Mouse (Mus musculus) hindbrain, embryonic 10.5 days (tissue): ENCODE measurements around the gene Btg1-ps2. TPM values are rescaled to one million over a fixed set of nuclear protein-coding genes. Genes with fewer than 3 reads are reported as not detected.
"Not testable (repeated sequence)": the region's sequence is repeated elsewhere in the genome, so short reads cannot be mapped to it uniquely, and the experiment has no call there.

Experiments used
- DNase-seq: peaks from one replicate; pipeline ENCODE4 v3.0.0-alpha.2; 2017; ENCODE audit warnings: low spot score
- H3K27ac ChIP-seq: fragments of 300-500 bp; sonication (generic); 2 replicates; pipeline ENCODE4 v1.5.1; 2016; ENCODE audit warnings: mild to moderate bottlenecking, moderate library complexity
- H3K27me3 ChIP-seq: fragments of 300-500 bp; sonication (generic); 2 replicates; pipeline ENCODE4 v1.6.1; 2016; ENCODE audit warnings: mild to moderate bottlenecking; ENCODE audit not compliant: poor library complexity, insufficient read depth, severe bottlenecking
- H3K36me3 ChIP-seq: fragments of 300-500 bp; sonication (generic); 2 replicates; pipeline ENCODE4 v1.6.1; 2016; ENCODE audit warnings: mild to moderate bottlenecking, moderate library complexity
- H3K4me1 ChIP-seq: fragments of 300-500 bp; sonication (generic); replicated peaks from 2 replicates; pipeline ENCODE4 v1.6.1; 2016; ENCODE audit warnings: mild to moderate bottlenecking
- H3K4me3 ChIP-seq: fragments of 300-500 bp; sonication (generic); 2 replicates; pipeline ENCODE4 v1.5.1; 2016; ENCODE audit warnings: mild to moderate bottlenecking, moderate library complexity
- H3K9me3 ChIP-seq: fragments of 300-500 bp; sonication (generic); 2 replicates; pipeline ENCODE4 v1.6.1; 2016; ENCODE audit warnings: mild to moderate bottlenecking, moderate library complexity
- WGBS: fragments of 180-500 bp; shearing (Covaris S2); methylation state at CpG from one replicate; pipeline ENCODE4 v1.1.7; 2016; 5-methylcytosine and 5-hydroxymethylcytosine counted together
- polyA plus RNA-seq: library from polyadenylated mRNA; unstranded; fragments of >200 nt; fragmentation: Nextera tagmentation; extraction: Ambion mirVana; gene quantifications from 2 replicates; pipeline ENCODE4 v1.2.1, GENCODE M21; 2016

Gene Btg1-ps2
- polyA plus RNA-seq: not detected in 2 replicates

DNA sequence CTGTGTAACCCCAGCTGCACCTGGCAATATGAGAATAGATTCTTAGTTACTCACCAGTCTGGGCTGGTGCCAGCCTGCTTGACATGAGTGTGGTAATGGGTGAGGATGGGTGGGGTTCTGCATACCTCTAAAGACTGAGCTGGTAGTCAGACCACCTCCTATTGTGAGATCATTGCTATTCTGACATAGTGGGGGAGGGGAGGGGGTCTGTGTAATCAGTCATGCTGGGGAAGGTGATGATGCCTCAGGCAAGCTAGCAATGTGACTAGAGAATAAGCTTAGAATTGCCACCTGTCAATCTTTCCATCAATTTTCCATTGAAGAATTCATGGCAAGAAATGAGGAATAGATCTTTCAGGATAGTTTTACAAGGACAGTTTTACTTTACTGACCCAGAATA, at the start of gene Btg1-ps2:
Gene Btg1-ps2 (minus strand): TSS at position 101 of the 400 bp plus-strand sequence.
- not testable (repeated sequence) for H3K27ac ChIP-seq, H3K36me3 ChIP-seq, H3K9me3 ChIP-seq, H3K4me3 ChIP-seq, H3K27me3 ChIP-seq, H3K4me1 ChIP-seq, DNase-seq

GRCm38 (mm10) chrX:38085041-38085440, 42.1 kb upstream of the Btg1-ps2 start, which contains the start of gene Rhox11:
TSS of gene Rhox11 (minus strand) at chrX:38085141.
- Histone ChIP-seq H3K36me3 (no peaks in the 10 kb centered on the region), H3K27ac (no peak within 1 kb of the TSS), H3K27me3 (no peaks in the 10 kb centered on the region), H3K4me3 (no peak within 1 kb of the TSS), H3K4me1 (no peaks in the 10 kb centered on the region), H3K9me3 (no peaks in the 10 kb centered on the region)
- no peak for DNase-seq
- WGBS: 87% methylated on average over 9 of the region's 9 CpGs

GRCm38 (mm10) chrX:38084226-38084625, 41.3 kb upstream of the Btg1-ps2 start:
- Histone ChIP-seq H3K4me3 (no peak overlapping the region), H3K4me1 (no peaks in the 10 kb centered on the region), H3K36me3 (no peaks in the 10 kb centered on the region), H3K27me3 (no peaks in the 10 kb centered on the region), H3K9me3 (no peaks in the 10 kb centered on the region), H3K27ac (no peak overlapping the region)
- 19% methylated on average over 12 of the region's 12 CpGs for WGBS
- peak; percentile 30 for DNase-seq

GRCm38 (mm10) chrX:38066175-38066574, 23.3 kb upstream of the Btg1-ps2 start, which contains the start of gene Rhox10:
TSS of gene Rhox10 (plus strand) at chrX:38066475.
- 86% methylated on average over 11 of the region's 11 CpGs for WGBS
- H3K27ac ChIP-seq: no peak within 1 kb of the TSS
- H3K4me1 ChIP-seq: no peaks in the 10 kb centered on the region
- no peaks in the 10 kb centered on the region for H3K27me3 ChIP-seq
- H3K9me3 ChIP-seq: no peaks in the 10 kb centered on the region
- H3K4me3 ChIP-seq: no peak within 1 kb of the TSS
- DNase-seq: no peak
- no peaks in the 10 kb centered on the region for H3K36me3 ChIP-seq

DNA sequence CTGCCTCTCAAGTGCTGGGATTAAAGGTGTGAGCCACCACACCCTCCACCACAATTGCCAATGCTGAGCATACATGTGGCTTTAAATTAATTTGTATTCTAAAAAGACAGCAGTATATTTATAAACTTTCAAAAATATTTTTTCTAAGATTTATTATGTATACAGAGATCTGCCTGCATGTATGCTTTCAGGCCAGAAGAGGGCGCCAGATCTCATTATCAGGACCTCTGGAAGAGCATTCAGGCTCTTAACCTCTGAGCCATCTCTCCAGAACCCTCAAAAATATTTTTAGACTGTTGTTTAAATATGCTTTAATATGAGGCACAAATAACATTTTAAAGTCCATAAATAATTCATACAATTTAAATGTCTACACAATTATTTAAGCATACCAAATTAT, 18.6 kb upstream of the Btg1-ps2 start:
- Histone ChIP-seq H3K27me3 (no peaks in the 10 kb centered on the region), H3K36me3 (no peaks in the 10 kb centered on the region), H3K9me3 (no peaks in the 10 kb centered on the region), H3K4me1 (no peaks in the 10 kb centered on the region), H3K4me3 (no peak overlapping the region), H3K27ac (no peak overlapping the region)
- WGBS: 0% methylated on average over 1 of the region's 1 CpGs
- peak; percentile 3 for DNase-seq

DNA sequence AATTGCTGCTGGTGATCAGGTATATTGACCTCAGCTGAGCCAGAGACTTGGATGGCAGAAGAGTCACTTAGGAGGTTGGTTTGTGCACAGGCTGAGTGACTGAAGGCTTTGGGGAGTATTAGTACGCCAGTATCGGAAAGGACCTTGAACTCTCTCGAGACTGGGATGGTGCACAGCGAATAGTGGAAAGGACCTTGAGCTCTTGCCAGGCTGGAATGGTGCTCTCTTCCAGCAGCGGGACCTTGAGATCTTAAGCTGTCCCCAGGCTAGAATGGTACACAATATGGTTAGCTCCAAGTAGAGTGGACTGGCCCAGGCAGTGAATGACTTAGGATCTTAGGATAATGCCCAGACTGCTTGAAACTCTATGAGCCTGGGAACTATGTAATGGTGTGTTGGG, 3.2 kb downstream of the Btg1-ps2 start:
- H3K4me3 ChIP-seq: no peak overlapping the region
- H3K27me3 ChIP-seq: no peaks in the 10 kb centered on the region
- 97% methylated on average over 5 of the region's 5 CpGs for WGBS
- H3K9me3 ChIP-seq: no peaks in the 10 kb centered on the region
- H3K4me1 ChIP-seq: no peaks in the 10 kb centered on the region
- no peak overlapping the region for H3K27ac ChIP-seq
- DNase-seq: no peak
- H3K36me3 ChIP-seq: no peaks in the 10 kb centered on the region

GRCm38 (mm10) chrX:38033841-38034240, 9.1 kb downstream of the Btg1-ps2 start:
- Histone ChIP-seq H3K4me3 (no peak overlapping the region), H3K27ac (no peak overlapping the region), H3K27me3 (no peaks in the 10 kb centered on the region), H3K36me3 (no peaks in the 10 kb centered on the region), H3K9me3 (no peaks in the 10 kb centered on the region), H3K4me1 (no peaks in the 10 kb centered on the region)
- WGBS: 51% methylated on average over 2 of the region's 2 CpGs
- DNase-seq: no peak

DNA sequence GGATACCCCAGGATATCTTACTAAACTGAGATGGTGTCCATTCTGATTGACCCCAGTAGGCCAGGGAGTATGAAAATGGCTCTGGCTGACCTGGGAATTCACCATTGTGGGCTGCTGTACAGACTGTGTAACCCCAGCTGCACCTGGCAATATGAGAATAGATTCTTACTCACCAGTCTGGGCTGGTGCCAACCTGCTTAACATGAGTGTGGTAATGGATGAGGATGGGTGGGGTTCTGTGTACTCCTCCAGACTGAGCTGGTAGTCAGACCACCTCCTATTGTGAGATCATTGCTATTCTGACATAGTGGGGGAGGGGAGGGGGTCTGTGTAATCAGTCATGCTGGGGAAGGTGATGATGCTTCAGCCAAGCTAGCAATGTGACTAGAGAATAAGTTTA, 24.3 kb downstream of the Btg1-ps2 start, which contains the start of gene Btg1-ps1:
Gene Btg1-ps1 (minus strand): TSS at position 219 of the 400 bp plus-strand sequence.
- DNase-seq, H3K36me3 ChIP-seq, H3K9me3 ChIP-seq, H3K27ac ChIP-seq, H3K27me3 ChIP-seq, H3K4me1 ChIP-seq, H3K4me3 ChIP-seq: not testable (repeated sequence)

- no peaks in the 10 kb centered on the region for H3K9me3 ChIP-seq
- no peak overlapping the region for H3K27ac ChIP-seq
- WGBS: 71% methylated on average over 2 of the region's 2 CpGs
- H3K27me3 ChIP-seq: no peaks in the 10 kb centered on the region
- no peak for DNase-seq
- no peaks in the 10 kb centered on the region for H3K36me3 ChIP-seq
- H3K4me1 ChIP-seq: no peaks in the 10 kb centered on the region
- H3K4me3 ChIP-seq: no peak overlapping the region
These were observed 34.2 kb downstream of the Btg1-ps2 start for GRCm38 (mm10) chrX:38008756-38009155.

Other genes starting within 250 kb of the Btg1-ps2 start
- gene Rhox5, start 238.3 kb downstream of the Btg1-ps2 start, polyA plus RNA-seq: 1.5 TPM in 2 replicates
- gene Rhox6, start 216.2 kb downstream of the Btg1-ps2 start, polyA plus RNA-seq: not detected in 2 replicates
- gene Rhox7a, start 211.4 kb downstream of the Btg1-ps2 start, polyA plus RNA-seq: not detected in 2 replicates
- not detected in 2 replicates for gene Rhox8, start 164.2 kb downstream of the Btg1-ps2 start, polyA plus RNA-seq
- gene Rhox7b, start 145.9 kb downstream of the Btg1-ps2 start, polyA plus RNA-seq: not detected in 2 replicates
- not detected in 2 replicates for gene Rhox9, start 141.3 kb downstream of the Btg1-ps2 start, polyA plus RNA-seq
- not detected in 2 replicates for gene Btg1-ps1, start 24.3 kb downstream of the Btg1-ps2 start, polyA plus RNA-seq
- not detected in 2 replicates for gene Rhox10, start 23.4 kb upstream of the Btg1-ps2 start, polyA plus RNA-seq
- not detected in 2 replicates for gene Rhox11, start 42.0 kb upstream of the Btg1-ps2 start, polyA plus RNA-seq
- gene Rhox12, start 67.8 kb upstream of the Btg1-ps2 start, polyA plus RNA-seq: not detected in 2 replicates
- gene Rhox13, start 78.1 kb upstream of the Btg1-ps2 start, polyA plus RNA-seq: not detected in 2 replicates
- gene Zbtb33, start 146.7 kb upstream of the Btg1-ps2 start, polyA plus RNA-seq: 3.9 and 4.4 TPM in 2 replicates
- 12.5 and 17.2 TPM in 2 replicates for gene Tmem255a, start 209.3 kb upstream of the Btg1-ps2 start, polyA plus RNA-seq